Mouse (Mus musculus) c-Kit-positive CD71-positive TER-119-negative erythroid progenitor cells, embryonic 14.5 days (primary cell): Measurements from ENCODE around the gene Dnttip1.

ENCODE experiments used
- DNase-seq: peaks from one replicate; pipeline ENCODE4 v3.0.0-alpha.2; 2013; ENCODE audit warnings: low read depth

The Dnttip1 gene

GRCm38 (mm10) chr2:164805332-164805718, 59.5 kb downstream of the Dnttip1 start:
- no peak for DNase-seq

DNA sequence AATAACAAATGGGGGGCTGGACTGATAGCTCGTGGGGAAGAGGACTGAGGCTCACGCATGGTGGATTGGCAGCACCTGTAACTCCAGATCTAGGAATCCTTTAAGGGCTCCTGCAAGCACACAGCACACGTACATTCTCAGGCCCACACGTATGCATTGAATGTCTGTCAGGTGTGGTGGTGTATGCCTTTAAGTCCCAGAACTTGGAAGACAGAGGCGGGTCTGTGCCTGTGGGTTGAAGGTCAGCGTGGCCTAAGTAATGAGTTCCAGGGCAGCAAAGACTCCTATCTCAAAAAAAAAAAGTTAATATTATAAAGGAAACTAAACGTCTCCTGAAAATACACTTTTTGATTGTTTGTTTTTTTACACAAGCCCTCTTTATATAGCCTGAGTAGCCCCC, 60.8 kb downstream of the Dnttip1 start:
- no peak for DNase-seq

GRCm38 (mm10) chr2:164813557-164813956, 67.8 kb downstream of the Dnttip1 start:
- no peak for DNase-seq

DNA sequence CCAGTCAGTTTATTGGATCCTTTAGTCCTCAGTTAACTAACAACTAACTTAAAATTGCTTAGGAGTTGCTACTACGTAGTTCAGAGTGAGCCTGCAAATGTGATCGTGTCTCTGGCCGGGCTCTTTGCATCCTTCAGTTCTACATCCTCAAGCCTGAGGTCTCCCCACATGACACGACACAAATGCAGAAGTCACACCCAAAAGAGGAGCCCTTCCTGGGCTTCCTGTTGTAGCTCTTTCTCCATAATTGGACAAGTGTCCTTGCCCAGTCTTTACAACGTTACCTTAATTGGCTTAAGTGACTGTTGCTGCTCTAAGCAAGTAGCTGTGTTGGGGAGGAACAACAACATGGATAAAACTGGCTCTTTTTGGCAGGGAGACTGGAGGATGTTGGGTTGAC, 69.6 kb downstream of the Dnttip1 start:
- no peak for DNase-seq

- DNase-seq, result no peak
These were observed 70.0 kb downstream of the Dnttip1 start for GRCm38 (mm10) chr2:164815821-164816220.

- DNase-seq, result no peak
These were observed 71.4 kb downstream of the Dnttip1 start for GRCm38 (mm10) chr2:164817206-164817605.

DNA sequence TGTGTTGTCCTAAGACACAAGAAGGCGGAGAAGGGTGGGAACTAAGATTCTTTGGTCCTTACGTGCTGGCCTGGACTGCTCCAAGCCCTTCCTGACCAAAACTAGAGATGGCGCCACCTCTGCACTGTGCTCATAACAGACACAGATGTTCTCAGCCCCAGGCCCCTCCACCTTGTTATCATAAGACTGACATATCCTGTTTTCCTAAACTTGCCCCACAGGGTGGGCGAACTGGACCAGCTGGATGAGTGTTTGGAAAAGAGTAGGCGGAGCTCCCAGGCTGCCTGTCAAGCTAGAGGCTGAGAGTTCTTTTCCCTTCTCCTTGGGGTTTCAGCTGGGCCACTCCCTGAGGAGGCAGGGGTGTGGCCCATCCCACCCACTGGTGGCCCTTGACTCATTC, 71.9 kb downstream of the Dnttip1 start:
- no peak for DNase-seq
